In the genomic region with DNA sequence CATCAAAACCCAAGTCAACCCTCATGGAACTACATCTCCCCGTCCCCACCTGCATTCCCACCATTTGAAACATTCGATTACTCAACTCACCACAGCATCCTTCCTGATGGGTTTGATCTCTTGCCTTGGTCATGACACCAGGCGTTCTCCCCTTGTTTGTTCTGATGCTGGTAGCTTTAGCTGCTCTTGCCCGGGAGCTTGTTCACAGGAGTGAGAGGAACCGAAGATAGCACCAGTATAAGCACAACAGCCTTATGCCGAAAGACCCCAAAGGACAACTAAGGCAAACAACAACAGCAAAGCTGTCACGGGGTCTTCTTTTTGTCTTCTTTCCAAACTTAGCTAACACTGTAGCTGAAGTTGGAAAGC, we compare ENCODE assay signal across 8 mouse cellular contexts. TPM values are rescaled to one million over a fixed set of nuclear protein-coding genes. Genes with fewer than 3 reads are reported as not detected.
DNase-seq lines count a peak whose midpoint lies in the region; ATAC-seq lines count a peak whose summit lies in the region.

No protein-coding gene starts in this region.

- DNase-seq in layer of hippocampus, adult 9-11 months, result peak; percentile 5
- no peak for DNase-seq in layer of hippocampus, adult 9-10 months (ENCODE audit: low spot score)
- no peak for DNase-seq in embryonic facial prominence, embryonic 10.5 days (ENCODE audit: low spot score)
- DNase-seq in embryo, embryonic 9.5 days (ENCODE audit: extremely low spot score), result no peak
- no peak for DNase-seq in urinary bladder, postnatal 25 days (ENCODE audit: low spot score)
- no peak for DNase-seq in right cerebral cortex, postnatal 36 days (ENCODE audit: low spot score in 2 of 2)

- H3K27ac ChIP-seq in embryonic facial prominence, embryonic 10.5 days (replicated peaks), result peak overlapping the region; percentile 75
- H3K27ac ChIP-seq in hindbrain, embryonic 16.5 days (ENCODE audit: low read depth, low read length), result no peak overlapping the region
- H3K27ac ChIP-seq in midbrain, embryonic 16.5 days (ENCODE audit: low read length), result no peak overlapping the region

- ATAC-seq in hindbrain, embryonic 16.5 days, result peak; percentile 82
- ATAC-seq in midbrain, embryonic 16.5 days, result peak; percentile 68

- H3K4me2 ChIP-seq in hindbrain, embryonic 16.5 days (ENCODE audit: low read length), result peak overlapping the region; percentile 95
- H3K4me2 ChIP-seq in midbrain, embryonic 16.5 days (ENCODE audit: low read length), result peak overlapping the region; percentile 62

- 12% methylated on average over 7 of the region's 7 CpGs for WGBS in embryonic facial prominence, embryonic 10.5 days
- 10% methylated on average over 7 of the region's 7 CpGs for WGBS in hindbrain, embryonic 16.5 days
- 9% methylated on average over 7 of the region's 7 CpGs for WGBS in midbrain, embryonic 16.5 days

- H3K4me3 ChIP-seq in embryonic facial prominence, embryonic 10.5 days, result peak overlapping the region; percentile 74
- H3K4me3 ChIP-seq in hindbrain, embryonic 16.5 days (ENCODE audit: low read length), result peak overlapping the region; percentile 65
- peak overlapping the region; percentile 73 for H3K4me3 ChIP-seq in midbrain, embryonic 16.5 days (ENCODE audit: low read depth, low read length)

- no peaks in the 10 kb centered on the region for H3K9me3 ChIP-seq in embryonic facial prominence, embryonic 10.5 days
- H3K9me3 ChIP-seq in hindbrain, embryonic 16.5 days (ENCODE audit: control insufficient read depth, low read length), result no peaks in the 10 kb centered on the region
- H3K9me3 ChIP-seq in midbrain, embryonic 16.5 days (replicated peaks; ENCODE audit: control insufficient read depth, low read length, poor library complexity, severe bottlenecking), result no peaks in the 10 kb centered on the region

- no peaks in the 10 kb centered on the region for H3K36me3 ChIP-seq in embryonic facial prominence, embryonic 10.5 days (replicated peaks)
- no peaks in the 10 kb centered on the region for H3K36me3 ChIP-seq in hindbrain, embryonic 16.5 days (ENCODE audit: control insufficient read depth, insufficient read depth, low read length)
- no peaks in the 10 kb centered on the region for H3K36me3 ChIP-seq in midbrain, embryonic 16.5 days (ENCODE audit: control insufficient read depth, insufficient read depth, low read length)

- H3K4me1 ChIP-seq in embryonic facial prominence, embryonic 10.5 days, result peaks cover 9% of the 10 kb centered on the region
- peaks cover 8% of the 10 kb centered on the region for H3K4me1 ChIP-seq in hindbrain, embryonic 16.5 days (ENCODE audit: control insufficient read depth, insufficient read depth, low read depth, low read length)
- peaks cover 3% of the 10 kb centered on the region; the same call in 1 of the 2 replicates for H3K4me1 ChIP-seq in midbrain, embryonic 16.5 days (ENCODE audit: control insufficient read depth, insufficient read depth, low read length)

- H3K9ac ChIP-seq in hindbrain, embryonic 16.5 days (ENCODE audit: low read depth, low read length), result peak overlapping the region; percentile 74
- peak overlapping the region; percentile 74 for H3K9ac ChIP-seq in midbrain, embryonic 16.5 days (ENCODE audit: low read depth, low read length)

- H3K27me3 ChIP-seq in embryonic facial prominence, embryonic 10.5 days (replicated peaks; ENCODE audit: low read depth, poor library complexity, severe bottlenecking), result peaks cover 44% of the 10 kb centered on the region
- H3K27me3 ChIP-seq in hindbrain, embryonic 16.5 days (replicated peaks; ENCODE audit: control insufficient read depth, insufficient read depth, low read length), result peaks cover 6% of the 10 kb centered on the region
- H3K27me3 ChIP-seq in midbrain, embryonic 16.5 days (ENCODE audit: control insufficient read depth, insufficient read depth, low read depth, low read length), result no peaks in the 10 kb centered on the region; the same call in 1 of the 2 replicates

RNA-seq across cellular contexts. Expression of a gene that starts 1.2 kb away (rescaled TPM):
- 8.2 and 8.7 TPM in 2 replicates for polyA plus RNA-seq in embryonic facial prominence, embryonic 10.5 days (2016; fragmentation: Nextera tagmentation; extraction: Ambion mirVana)
- 34.6 and 37.5 TPM in 2 replicates for polyA plus RNA-seq in hindbrain, embryonic 16.5 days (2015; fragmentation: Nextera tagmentation; extraction: Ambion mirVana)
- 30.8 and 32.9 TPM in 2 replicates for polyA plus RNA-seq in midbrain, embryonic 16.5 days (2015; fragmentation: Nextera tagmentation; extraction: Ambion mirVana)

RNA-seq across cellular contexts. Expression of a gene that starts 35.0 kb away (rescaled TPM):
- not detected in 2 replicates for polyA plus RNA-seq in embryonic facial prominence, embryonic 10.5 days (2016; fragmentation: Nextera tagmentation; extraction: Ambion mirVana)
- not detected in 2 replicates for polyA plus RNA-seq in hindbrain, embryonic 16.5 days (2015; fragmentation: Nextera tagmentation; extraction: Ambion mirVana)
- not detected in 2 replicates for polyA plus RNA-seq in midbrain, embryonic 16.5 days (2015; fragmentation: Nextera tagmentation; extraction: Ambion mirVana)
